Mouse (Mus musculus): ENCODE data around the gene 1810043G02Rik. TPM values are rescaled to one million over a fixed set of nuclear protein-coding genes. Genes with fewer than 3 reads are reported as not detected.
"Not testable (repeated sequence)": the region's sequence is repeated elsewhere in the genome, so short reads cannot be mapped to it uniquely, and the experiment has no call there.

1810043G02Rik gene
- polyA plus RNA-seq, 1 experiment from 2014 or later, result 41.0 TPM

GRCm38 (mm10) chr10:78019291-78019690 lies 41.0 kb downstream of the 1810043G02Rik start:
- H3K9ac ChIP-seq (replicated peaks; ENCODE audit: low read length), result no peak overlapping the region
- no peak overlapping the region for H3K4me2 ChIP-seq (ENCODE audit: low read length)
- no peak overlapping the region for H3K4me3 ChIP-seq (replicated peaks; ENCODE audit: low read depth, low read length)
- H3K36me3 ChIP-seq (ENCODE audit: control insufficient read depth, insufficient read depth, low read length), result no peaks in the 10 kb centered on the region
- DNase-seq, result no peak
- H3K9me3 ChIP-seq (ENCODE audit: control insufficient read depth, low read length), result no peaks in the 10 kb centered on the region
- 73% methylated on average over 4 of the region's 4 CpGs for WGBS
- H3K4me1 ChIP-seq (ENCODE audit: control insufficient read depth, insufficient read depth, low read length), result no peaks in the 10 kb centered on the region
- H3K27ac ChIP-seq (replicated peaks; ENCODE audit: low read depth, low read length), result no peak overlapping the region
- ATAC-seq (ENCODE audit: low FRiP score, low TSS enrichment), result no peak
- no peaks in the 10 kb centered on the region for H3K27me3 ChIP-seq (ENCODE audit: control insufficient read depth, insufficient read depth, low read length)

DNA sequence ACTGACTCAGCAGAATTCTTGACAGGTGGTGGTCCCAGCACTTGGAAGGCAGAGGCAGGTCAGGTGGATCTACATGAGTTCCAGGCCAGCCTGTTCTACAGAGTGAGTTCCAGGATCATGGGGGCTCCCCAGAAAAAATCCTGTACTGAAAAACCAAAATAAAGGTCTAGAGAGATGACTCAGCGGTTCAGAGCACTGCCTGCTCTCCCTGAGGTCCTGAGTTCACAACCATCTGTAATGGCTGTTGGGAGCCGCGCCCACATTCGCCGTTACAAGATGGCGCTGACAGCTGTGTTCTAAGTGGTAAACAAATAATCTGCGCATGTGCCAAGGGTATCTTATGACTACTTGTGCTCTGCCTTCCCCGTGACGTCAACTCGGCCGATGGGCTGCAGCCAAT lies 41.7 kb downstream of the 1810043G02Rik start:
- not testable (repeated sequence) for H3K4me3 ChIP-seq (replicated peaks; ENCODE audit: low read depth, low read length); DNase-seq; H3K9me3 ChIP-seq (ENCODE audit: control insufficient read depth, low read length); ATAC-seq (ENCODE audit: low FRiP score, low TSS enrichment); H3K27ac ChIP-seq (replicated peaks; ENCODE audit: low read depth, low read length); H3K9ac ChIP-seq (replicated peaks; ENCODE audit: low read length); H3K36me3 ChIP-seq (ENCODE audit: control insufficient read depth, insufficient read depth, low read length); H3K4me2 ChIP-seq (ENCODE audit: low read length); H3K27me3 ChIP-seq (ENCODE audit: control insufficient read depth, insufficient read depth, low read length); H3K4me1 ChIP-seq (ENCODE audit: control insufficient read depth, insufficient read depth, low read length)
- 95% methylated on average over 7 of the region's 11 CpGs for WGBS

DNA sequence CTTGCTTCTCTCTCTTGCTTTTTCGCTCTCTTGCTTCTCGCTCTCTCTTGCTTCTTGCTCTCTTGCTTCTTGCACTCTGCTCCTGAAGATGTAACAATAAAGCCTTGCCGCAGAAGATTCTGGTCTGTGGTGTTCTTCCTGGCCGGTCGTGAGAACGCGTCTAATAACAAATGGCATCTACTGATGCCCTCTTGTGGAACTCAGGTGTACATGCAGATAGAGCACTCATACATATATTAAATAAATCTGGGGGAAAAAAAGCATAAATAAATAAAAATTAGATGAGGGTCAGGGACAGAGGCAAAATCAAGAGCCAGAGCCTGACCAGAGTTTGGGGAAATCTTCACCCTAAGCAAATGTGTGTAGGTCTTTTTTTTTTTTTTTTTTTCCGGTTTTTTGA lies 47.1 kb downstream of the 1810043G02Rik start:
- peak; percentile 23 for DNase-seq
- not testable (repeated sequence) for H3K9ac ChIP-seq (replicated peaks; ENCODE audit: low read length); H3K27me3 ChIP-seq (ENCODE audit: control insufficient read depth, insufficient read depth, low read length); H3K27ac ChIP-seq (replicated peaks; ENCODE audit: low read depth, low read length); H3K36me3 ChIP-seq (ENCODE audit: control insufficient read depth, insufficient read depth, low read length); H3K4me2 ChIP-seq (ENCODE audit: low read length); H3K4me3 ChIP-seq (replicated peaks; ENCODE audit: low read depth, low read length); H3K9me3 ChIP-seq (ENCODE audit: control insufficient read depth, low read length); H3K4me1 ChIP-seq (ENCODE audit: control insufficient read depth, insufficient read depth, low read length); ATAC-seq (ENCODE audit: low FRiP score, low TSS enrichment)
- 66% methylated on average over 6 of the region's 8 CpGs for WGBS

- Histone ChIP-seq H3K9ac (replicated peaks; ENCODE audit: low read length) (no peak overlapping the region), H3K36me3 (ENCODE audit: control insufficient read depth, insufficient read depth, low read length) (no peaks in the 10 kb centered on the region), H3K4me3 (replicated peaks; ENCODE audit: low read depth, low read length) (no peak overlapping the region), H3K27ac (replicated peaks; ENCODE audit: low read depth, low read length) (no peak overlapping the region), H3K9me3 (ENCODE audit: control insufficient read depth, low read length) (no peaks in the 10 kb centered on the region), H3K4me2 (ENCODE audit: low read length) (no peak overlapping the region), H3K27me3 (ENCODE audit: control insufficient read depth, insufficient read depth, low read length) (no peaks in the 10 kb centered on the region), H3K4me1 (ENCODE audit: control insufficient read depth, insufficient read depth, low read length) (no peaks in the 10 kb centered on the region)
- peak; percentile 93 for DNase-seq
- peak; percentile 77 for ATAC-seq (ENCODE audit: low FRiP score, low TSS enrichment)
- WGBS, result 3% methylated on average over 5 of the region's 5 CpGs
Measured at GRCm38 (mm10) chr10:78028129-78028528, 49.8 kb downstream of the 1810043G02Rik start.

GRCm38 (mm10) chr10:78029080-78029479 lies 50.8 kb downstream of the 1810043G02Rik start:
- H3K36me3 ChIP-seq (ENCODE audit: control insufficient read depth, insufficient read depth, low read length), result no peaks in the 10 kb centered on the region
- no peak overlapping the region for H3K4me3 ChIP-seq (replicated peaks; ENCODE audit: low read depth, low read length)
- no peaks in the 10 kb centered on the region for H3K27me3 ChIP-seq (ENCODE audit: control insufficient read depth, insufficient read depth, low read length)
- no peak for ATAC-seq (ENCODE audit: low FRiP score, low TSS enrichment)
- no peak overlapping the region for H3K9ac ChIP-seq (replicated peaks; ENCODE audit: low read length)
- no peaks in the 10 kb centered on the region for H3K4me1 ChIP-seq (ENCODE audit: control insufficient read depth, insufficient read depth, low read length)
- H3K9me3 ChIP-seq (ENCODE audit: control insufficient read depth, low read length), result no peaks in the 10 kb centered on the region
- 95% methylated on average over 1 of the region's 1 CpGs for WGBS
- no peak overlapping the region for H3K4me2 ChIP-seq (ENCODE audit: low read length)
- DNase-seq, result no peak
- H3K27ac ChIP-seq (replicated peaks; ENCODE audit: low read depth, low read length), result no peak overlapping the region

GRCm38 (mm10) chr10:78031987-78032386 lies 53.7 kb downstream of the 1810043G02Rik start:
- H3K9ac ChIP-seq (replicated peaks; ENCODE audit: low read length), result no peak overlapping the region
- DNase-seq (no peak), ATAC-seq (ENCODE audit: low FRiP score, low TSS enrichment) (no peak)
- no peak overlapping the region for H3K4me2 ChIP-seq (ENCODE audit: low read length)
- no peaks in the 10 kb centered on the region for H3K27me3 ChIP-seq (ENCODE audit: control insufficient read depth, insufficient read depth, low read length)
- H3K36me3 ChIP-seq (ENCODE audit: control insufficient read depth, insufficient read depth, low read length), result no peaks in the 10 kb centered on the region
- 86% methylated on average over 2 of the region's 2 CpGs for WGBS
- no peaks in the 10 kb centered on the region for H3K9me3 ChIP-seq (ENCODE audit: control insufficient read depth, low read length)
- H3K27ac ChIP-seq (replicated peaks; ENCODE audit: low read depth, low read length), result no peak overlapping the region
- no peaks in the 10 kb centered on the region for H3K4me1 ChIP-seq (ENCODE audit: control insufficient read depth, insufficient read depth, low read length)
- no peak overlapping the region for H3K4me3 ChIP-seq (replicated peaks; ENCODE audit: low read depth, low read length)

Other genes with a start within 250 kb of the 1810043G02Rik start
- gene Gm18596, start 235.9 kb upstream of the 1810043G02Rik start, polyA plus RNA-seq (2014; fragmentation: Nextera tagmentation; extraction: Ambion mirVana), result not detected in 2 replicates
- gene Gm9736, start 227.2 kb upstream of the 1810043G02Rik start, polyA plus RNA-seq (2014; fragmentation: Nextera tagmentation; extraction: Ambion mirVana), result not detected in 2 replicates
- gene Gm3233, start 218.8 kb upstream of the 1810043G02Rik start, polyA plus RNA-seq (2014; fragmentation: Nextera tagmentation; extraction: Ambion mirVana), result not detected in 2 replicates
- not detected in 2 replicates for gene Gm3238, start 207.2 kb upstream of the 1810043G02Rik start, polyA plus RNA-seq (2014; fragmentation: Nextera tagmentation; extraction: Ambion mirVana)
- gene Gm7138, start 201.6 kb upstream of the 1810043G02Rik start, polyA plus RNA-seq (2014; fragmentation: Nextera tagmentation; extraction: Ambion mirVana), result not detected in 2 replicates
- not detected in 2 replicates for gene Gm3250, start 196.0 kb upstream of the 1810043G02Rik start, polyA plus RNA-seq (2014; fragmentation: Nextera tagmentation; extraction: Ambion mirVana)
- not detected in 2 replicates for gene Gm7137, start 190.3 kb upstream of the 1810043G02Rik start, polyA plus RNA-seq (2014; fragmentation: Nextera tagmentation; extraction: Ambion mirVana)
- not detected in 2 replicates for gene Gm9639, start 183.4 kb upstream of the 1810043G02Rik start, polyA plus RNA-seq (2014; fragmentation: Nextera tagmentation; extraction: Ambion mirVana)
- not detected in 2 replicates for gene Gm19668, start 179.4 kb upstream of the 1810043G02Rik start, polyA plus RNA-seq (2014; fragmentation: Nextera tagmentation; extraction: Ambion mirVana)
- gene Gm9507, start 166.7 kb upstream of the 1810043G02Rik start, polyA plus RNA-seq (2014; fragmentation: Nextera tagmentation; extraction: Ambion mirVana), result not detected in 2 replicates
- gene Gm2696, start 163.8 kb upstream of the 1810043G02Rik start, polyA plus RNA-seq (2014; fragmentation: Nextera tagmentation; extraction: Ambion mirVana), result not detected in 2 replicates
- not detected in 2 replicates for gene Krtap10-4, start 151.4 kb upstream of the 1810043G02Rik start, polyA plus RNA-seq (2014; fragmentation: Nextera tagmentation; extraction: Ambion mirVana)
- not detected in 2 replicates for gene Krtap10-10, start 142.6 kb upstream of the 1810043G02Rik start, polyA plus RNA-seq (2014; fragmentation: Nextera tagmentation; extraction: Ambion mirVana)
- not detected in 2 replicates for gene Gm36176, start 131.7 kb upstream of the 1810043G02Rik start, polyA plus RNA-seq (2014; fragmentation: Nextera tagmentation; extraction: Ambion mirVana)
- gene Gm10318, start 125.7 kb upstream of the 1810043G02Rik start, polyA plus RNA-seq (2014; fragmentation: Nextera tagmentation; extraction: Ambion mirVana), result not detected in 2 replicates
- not detected in 2 replicates for gene Gm3285, start 116.5 kb upstream of the 1810043G02Rik start, polyA plus RNA-seq (2014; fragmentation: Nextera tagmentation; extraction: Ambion mirVana)
- gene Lrrc3, start 76.0 kb upstream of the 1810043G02Rik start, polyA plus RNA-seq (2014; fragmentation: Nextera tagmentation; extraction: Ambion mirVana), result 14.3 and 15.7 TPM in 2 replicates
- gene Trpm2, start 8.0 kb upstream of the 1810043G02Rik start, polyA plus RNA-seq (2014; fragmentation: Nextera tagmentation; extraction: Ambion mirVana), result 3.6 TPM in 2 replicates
- gene Pfkl, start 31.6 kb downstream of the 1810043G02Rik start, polyA plus RNA-seq (2014; fragmentation: Nextera tagmentation; extraction: Ambion mirVana), result 88.0 and 97.8 TPM in 2 replicates
- gene Dnmt3l, start 63.4 kb downstream of the 1810043G02Rik start, polyA plus RNA-seq (2014; fragmentation: Nextera tagmentation; extraction: Ambion mirVana), result not detected in 2 replicates
- gene Aire, start 65.1 kb downstream of the 1810043G02Rik start, polyA plus RNA-seq (2014; fragmentation: Nextera tagmentation; extraction: Ambion mirVana), result 0.09 TPM in 1 of 2 replicates, not detected in the other
- 0.50 and 0.71 TPM in 2 replicates for gene Icosl, start 90.8 kb downstream of the 1810043G02Rik start, polyA plus RNA-seq (2014; fragmentation: Nextera tagmentation; extraction: Ambion mirVana)
- gene D10Jhu81e, start 191.3 kb downstream of the 1810043G02Rik start, polyA plus RNA-seq (2014; fragmentation: Nextera tagmentation; extraction: Ambion mirVana), result 17.9 and 56.8 TPM in 2 replicates
- 13.7 and 15.2 TPM in 2 replicates for gene Pwp2, start 206.6 kb downstream of the 1810043G02Rik start, polyA plus RNA-seq (2014; fragmentation: Nextera tagmentation; extraction: Ambion mirVana)